Mouse (Mus musculus) cerebral cortex, adult 2 months (tissue): ENCODE data around the gene Mapk9.

Experiments
- WGBS: fragments of 180-500 bp; shearing (Covaris S2); methylation state at CpG from one replicate; pipeline ENCODE4 v1.1.7; 2018; 5-methylcytosine and 5-hydroxymethylcytosine counted together

The Mapk9 gene

DNA sequence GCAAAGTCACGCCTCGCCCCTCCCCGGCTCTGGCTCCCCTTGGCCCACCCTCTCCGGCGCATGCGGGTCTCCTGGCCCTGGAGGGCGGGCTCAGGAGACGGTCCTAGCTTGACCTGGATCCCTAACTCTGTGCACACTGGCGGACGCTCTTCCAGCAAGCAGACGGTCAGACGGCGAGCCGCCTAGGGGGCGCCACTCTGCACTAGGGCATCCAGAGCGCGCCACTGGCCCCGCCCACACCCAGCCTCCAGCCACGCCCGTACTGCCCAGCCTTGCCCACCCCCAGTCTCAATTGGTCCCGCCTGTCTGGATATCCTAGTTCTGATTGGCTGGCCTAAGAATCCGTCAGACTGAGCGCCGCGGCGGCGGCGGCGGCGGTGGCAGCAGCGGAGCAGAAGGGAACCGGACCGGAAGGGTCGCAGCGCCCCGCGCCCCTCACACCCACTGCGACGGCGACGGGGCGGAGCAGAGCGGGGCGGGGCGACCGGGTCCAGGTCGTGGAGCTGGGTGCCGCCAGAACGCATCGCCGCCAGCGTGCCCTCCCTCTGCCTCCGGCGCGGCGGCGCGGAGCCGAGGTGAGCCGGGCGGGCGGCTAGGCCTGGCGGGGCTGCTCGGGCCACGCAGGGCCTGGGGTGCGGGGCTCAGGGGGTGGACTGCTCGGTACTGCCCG, at the start of gene Mapk9:
Gene Mapk9, plus strand, starts transcription at position 351 of the 670 bp plus-strand sequence.
- WGBS: under 1% methylated on average over 54 of the region's 68 CpGs

DNA sequence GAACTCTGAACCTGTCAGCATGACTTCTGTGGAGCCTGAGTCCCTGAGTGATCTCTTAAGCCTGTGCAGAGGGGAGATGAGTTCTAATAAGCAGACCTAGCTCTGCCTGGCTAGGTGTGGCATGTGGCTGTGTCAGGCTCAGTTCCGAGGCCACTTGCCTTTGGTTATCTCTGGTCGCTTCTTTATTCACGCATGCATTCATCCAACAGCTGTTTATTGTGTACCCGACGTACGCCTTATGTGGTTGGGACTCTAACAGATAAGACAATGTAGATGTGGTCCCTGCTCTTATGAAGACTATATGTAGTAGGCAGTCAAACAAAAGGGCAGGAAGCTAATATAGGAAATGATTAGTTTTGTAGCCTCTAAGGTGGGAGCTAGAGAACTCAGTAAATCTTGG, 47.6 kb upstream of the Mapk9 start:
- WGBS: 93% methylated on average over 6 of the region's 6 CpGs

DNA sequence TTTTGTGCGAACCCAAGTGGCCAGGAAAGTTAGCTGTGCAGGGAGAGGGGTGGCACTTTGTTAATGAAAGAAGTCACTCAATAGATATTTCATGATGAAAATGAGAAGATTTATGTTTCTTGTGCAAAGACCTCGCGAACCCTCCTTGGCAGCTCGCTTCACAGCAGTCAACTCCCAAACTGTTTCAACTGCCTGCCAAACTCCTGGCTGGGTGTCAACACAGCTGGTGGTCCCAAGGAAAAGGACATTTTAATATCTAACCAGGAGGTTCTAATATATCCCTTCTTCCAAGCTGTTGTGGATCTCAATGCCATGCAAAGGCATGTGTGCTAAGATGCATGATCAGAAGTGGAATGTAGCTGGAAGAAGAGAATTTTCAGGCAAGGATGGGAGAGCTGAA, 45.0 kb upstream of the Mapk9 start:
- WGBS: 54% methylated on average over 4 of the region's 4 CpGs

DNA sequence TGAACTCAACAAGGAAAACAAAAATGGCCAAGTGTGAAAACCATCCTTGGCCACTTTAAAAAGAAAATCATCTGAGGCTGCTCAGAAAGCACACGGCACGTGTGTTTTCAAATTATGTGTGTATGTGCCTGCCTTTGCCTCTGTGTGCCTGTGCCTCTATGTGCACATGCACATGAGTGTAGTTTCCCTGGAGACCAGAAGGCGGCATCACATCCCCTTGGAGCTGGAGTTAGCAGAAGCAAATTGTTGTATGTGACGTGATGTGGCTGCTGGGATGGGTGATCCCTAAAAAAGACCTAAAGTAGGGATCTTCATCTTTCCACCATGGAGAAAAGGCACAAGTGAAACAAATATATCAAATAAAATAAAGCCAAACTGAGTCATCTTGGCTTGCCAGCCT, 42.8 kb upstream of the Mapk9 start:
- 91% methylated on average over 4 of the region's 4 CpGs for WGBS

DNA sequence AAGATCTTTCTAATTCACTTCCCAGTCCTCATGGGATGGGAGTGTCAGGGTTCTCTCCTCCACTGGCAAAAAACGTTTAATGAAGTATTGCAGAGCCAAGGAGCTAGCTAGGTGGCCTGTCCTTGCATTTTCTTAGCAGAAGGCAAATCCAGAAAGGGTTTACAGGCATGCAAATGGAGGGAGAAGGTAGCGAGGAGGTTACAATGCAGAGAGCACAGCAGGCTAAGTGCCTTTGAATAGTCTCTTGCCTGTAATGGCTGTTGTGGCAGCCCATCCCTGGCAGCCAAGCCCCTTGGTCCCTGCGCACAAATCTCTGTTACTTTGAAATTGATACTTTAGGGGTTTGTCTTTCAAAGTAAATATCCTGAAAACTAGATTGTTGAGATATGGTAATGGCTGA, 40.3 kb upstream of the Mapk9 start:
- WGBS: 61% methylated on average over 3 of the region's 3 CpGs

DNA sequence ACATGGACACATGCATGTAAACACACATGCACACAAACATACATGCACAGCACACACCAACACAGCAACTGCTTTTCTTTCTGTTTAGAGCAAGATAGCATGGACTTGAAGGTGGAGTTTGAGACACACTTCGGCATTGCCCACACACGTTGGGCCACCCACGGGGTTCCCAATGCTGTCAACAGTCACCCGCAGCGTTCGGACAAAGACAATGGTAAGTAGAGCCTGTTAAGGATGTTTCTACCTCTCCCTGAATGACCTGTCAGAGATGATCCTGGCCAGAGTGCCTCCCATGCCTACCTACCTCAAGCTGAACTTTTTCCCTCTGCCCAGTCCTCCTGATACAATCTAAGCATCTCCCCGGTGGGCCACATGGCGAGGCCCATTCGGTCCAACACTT, 37.6 kb upstream of the Mapk9 start:
- WGBS: 88% methylated on average over 9 of the region's 9 CpGs

DNA sequence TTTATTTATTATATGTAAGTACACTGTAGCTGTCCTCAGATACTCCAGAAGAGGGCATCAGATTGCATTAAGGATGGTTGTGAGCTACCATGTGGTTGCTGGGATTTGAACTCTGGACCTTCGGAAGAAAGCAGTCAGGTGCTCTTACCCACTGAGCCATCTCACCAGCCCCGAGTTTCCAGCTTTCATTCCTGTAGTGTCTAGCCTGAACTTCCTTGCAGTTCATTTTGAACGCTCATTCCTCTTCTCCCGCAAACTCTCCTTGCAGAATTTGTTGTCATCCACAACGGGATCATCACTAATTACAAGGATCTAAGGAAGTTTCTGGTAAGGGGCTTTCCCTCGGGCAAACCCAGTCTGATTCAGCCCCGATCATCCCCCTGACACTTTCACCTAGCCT, 35.9 kb upstream of the Mapk9 start:
- WGBS: 85% methylated on average over 7 of the region's 7 CpGs

DNA sequence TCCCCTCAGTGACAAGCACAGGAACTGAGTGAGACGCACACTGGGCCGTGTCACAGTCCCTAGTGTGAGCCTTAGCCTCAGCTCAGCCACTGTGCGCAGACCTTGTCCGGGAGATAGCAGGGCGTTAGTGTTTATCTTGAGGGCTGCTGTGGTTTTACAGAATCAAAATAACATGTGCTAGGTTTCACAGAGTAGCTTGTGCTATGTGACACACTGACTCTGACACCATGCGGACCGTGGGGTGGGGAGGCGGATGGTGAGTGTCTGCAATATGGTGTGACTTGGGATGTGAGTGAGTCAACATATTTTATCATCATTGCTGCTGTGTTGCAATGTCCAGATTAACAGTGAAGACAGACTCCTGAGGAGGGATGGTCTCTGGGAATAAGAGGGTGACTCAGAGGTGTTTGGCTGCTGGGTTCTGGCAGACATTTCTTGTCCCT, 35.4 kb upstream of the Mapk9 start:
- WGBS: 79% methylated on average over 8 of the region's 8 CpGs

DNA sequence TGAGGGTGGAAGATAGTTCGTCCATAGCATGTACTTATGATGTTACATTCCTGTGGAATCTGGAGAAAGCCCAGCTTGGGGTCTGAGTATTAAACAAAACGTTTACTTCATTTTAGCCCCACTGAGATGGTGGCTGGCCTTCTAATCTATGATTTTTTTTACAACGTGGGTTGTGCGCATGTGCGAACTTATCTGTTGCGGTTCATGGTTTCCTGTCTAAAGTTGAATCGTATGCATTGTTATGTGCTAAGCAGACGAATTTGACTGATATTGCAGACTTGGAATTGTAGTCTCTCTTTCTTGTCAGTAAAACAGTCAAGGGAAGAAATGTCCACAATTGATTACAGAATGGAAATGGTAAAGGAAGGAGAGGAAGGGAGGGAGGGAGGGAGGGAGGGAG, 34.7 kb upstream of the Mapk9 start:
- WGBS: 87% methylated on average over 8 of the region's 8 CpGs

DNA sequence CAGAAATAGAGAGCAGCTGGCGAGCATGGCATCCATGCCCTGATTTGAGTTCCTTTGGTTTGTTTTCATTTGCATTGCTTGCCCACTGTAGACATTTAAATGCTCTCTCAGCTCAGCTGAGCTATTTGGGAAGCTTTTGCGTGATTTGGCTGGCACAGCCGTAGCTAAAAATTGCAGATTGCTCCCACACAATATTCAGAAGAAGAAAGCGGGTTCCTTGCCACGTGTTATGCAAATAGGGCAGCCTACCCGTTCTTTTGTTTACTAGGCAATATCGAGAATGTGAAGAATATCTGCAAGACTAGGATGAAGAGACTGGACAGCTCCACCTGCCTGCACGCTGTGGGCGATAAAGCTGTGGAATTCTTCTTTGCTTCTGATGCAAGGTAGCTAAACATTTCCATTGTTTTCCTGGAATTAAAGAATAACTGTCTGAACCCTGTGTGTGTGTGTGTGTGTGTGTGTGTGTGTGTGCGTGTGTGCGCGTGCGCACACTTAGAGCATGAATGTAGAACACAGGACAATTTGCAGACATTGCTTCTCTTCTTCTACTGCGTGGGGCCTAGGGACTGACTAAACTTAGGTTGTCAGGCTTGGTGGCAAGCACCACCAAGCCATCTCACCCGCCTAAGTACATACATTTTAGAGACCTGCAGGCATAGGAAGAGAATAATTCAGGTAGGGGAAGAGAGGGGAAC, 27.5 kb upstream of the Mapk9 start:
- WGBS: 41% methylated on average over 15 of the region's 15 CpGs

DNA sequence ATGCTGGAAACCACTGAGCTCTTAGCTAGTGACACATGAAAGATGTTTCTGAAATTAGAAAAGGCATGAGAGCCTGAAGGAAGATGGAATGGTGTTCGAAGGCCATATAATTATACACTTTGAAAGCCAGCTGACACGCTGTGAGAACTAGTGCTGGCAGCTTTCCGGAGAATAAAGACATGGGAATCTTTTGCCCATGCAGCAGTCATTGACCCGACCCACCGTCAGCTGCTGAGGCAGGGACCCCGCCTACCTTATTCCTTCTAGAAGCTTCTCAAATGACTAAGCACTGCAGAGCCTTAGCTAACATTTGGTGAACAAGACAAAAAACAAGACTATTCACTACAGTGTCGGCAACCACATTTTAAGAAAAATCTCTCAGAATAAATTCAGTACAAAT, 26.9 kb upstream of the Mapk9 start:
- WGBS: 41% methylated on average over 7 of the region's 7 CpGs

DNA sequence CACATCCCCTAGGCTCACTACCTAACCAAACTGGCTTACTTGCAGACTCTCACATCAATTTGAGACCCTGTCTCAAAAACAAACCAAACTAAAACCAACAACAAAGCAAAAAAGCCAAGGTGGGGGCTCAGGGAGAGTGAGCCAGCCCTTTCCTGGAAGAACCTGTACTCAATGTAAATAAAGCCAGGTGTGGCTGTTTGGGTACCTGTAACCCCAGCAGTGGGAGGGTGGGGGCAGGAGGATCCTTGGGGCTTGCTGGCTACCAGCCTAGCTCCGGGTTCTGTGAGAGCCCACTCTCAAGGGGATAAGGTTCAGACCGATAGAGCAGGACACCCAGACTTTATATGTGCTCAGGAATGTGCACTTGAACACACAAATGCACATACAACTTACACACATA, 25.6 kb upstream of the Mapk9 start:
- WGBS: 90% methylated on average over 2 of the region's 2 CpGs

DNA sequence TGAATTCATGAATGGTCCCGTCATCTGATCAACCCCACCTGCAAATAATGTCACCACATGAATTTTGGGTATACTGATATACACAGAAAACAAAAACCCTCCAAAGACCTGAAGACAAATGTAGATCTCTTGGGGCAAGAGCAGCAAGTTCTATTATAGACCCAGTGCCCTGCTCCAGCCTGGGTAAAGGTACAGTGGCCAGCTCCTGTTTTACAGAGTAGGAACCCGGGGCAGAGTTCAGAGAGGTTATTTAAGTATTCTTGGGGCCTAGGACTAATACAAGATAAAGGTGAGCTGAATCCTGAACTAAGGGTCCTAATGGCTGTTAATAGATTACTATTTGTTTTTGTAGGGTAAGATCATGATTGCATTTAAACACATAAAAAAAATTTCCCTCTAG, 25.0 kb upstream of the Mapk9 start:
- WGBS: 96% methylated on average over 2 of the region's 2 CpGs

DNA sequence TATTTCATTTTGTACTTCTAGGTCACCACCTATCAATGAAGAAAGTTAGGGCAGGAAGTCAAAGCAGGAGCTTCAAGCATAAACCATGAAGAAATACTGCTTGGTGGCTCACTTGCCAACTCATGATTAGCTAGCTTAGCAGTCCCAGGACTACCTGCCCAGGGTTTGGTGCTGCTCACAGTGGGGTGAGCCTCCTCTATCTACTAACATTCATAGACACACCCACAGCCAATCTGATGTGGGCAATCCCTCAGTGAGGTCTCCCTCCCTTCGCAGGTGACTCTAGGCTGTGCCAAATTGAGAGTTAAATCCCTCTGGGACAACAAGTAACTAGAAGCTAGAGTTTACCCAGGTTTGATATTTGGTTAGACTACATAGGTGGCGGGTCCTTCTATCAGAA, 24.2 kb upstream of the Mapk9 start:
- 96% methylated on average over 2 of the region's 2 CpGs for whole genome bisulfite sequencing

DNA sequence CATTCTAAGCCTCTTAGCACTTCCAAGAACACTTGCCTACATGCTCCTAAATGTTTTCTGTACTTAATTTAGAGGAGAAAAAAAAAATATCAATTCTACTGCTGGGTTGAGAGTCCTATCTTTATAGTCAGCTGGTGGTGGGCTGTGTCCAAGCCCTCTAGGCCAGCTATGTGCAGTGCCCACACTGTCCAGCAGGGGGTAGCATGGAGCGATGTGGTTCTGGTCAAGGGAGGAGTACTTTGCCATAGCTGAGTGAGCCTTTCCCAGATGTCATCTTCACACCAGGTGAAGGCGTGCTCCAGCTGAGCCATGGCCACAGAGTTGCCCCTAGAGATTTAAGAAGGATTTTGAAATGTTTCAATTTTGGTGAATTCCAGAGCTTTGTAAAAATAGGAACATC, 21.7 kb upstream of the Mapk9 start:
- 57% methylated on average over 2 of the region's 2 CpGs for WGBS

DNA sequence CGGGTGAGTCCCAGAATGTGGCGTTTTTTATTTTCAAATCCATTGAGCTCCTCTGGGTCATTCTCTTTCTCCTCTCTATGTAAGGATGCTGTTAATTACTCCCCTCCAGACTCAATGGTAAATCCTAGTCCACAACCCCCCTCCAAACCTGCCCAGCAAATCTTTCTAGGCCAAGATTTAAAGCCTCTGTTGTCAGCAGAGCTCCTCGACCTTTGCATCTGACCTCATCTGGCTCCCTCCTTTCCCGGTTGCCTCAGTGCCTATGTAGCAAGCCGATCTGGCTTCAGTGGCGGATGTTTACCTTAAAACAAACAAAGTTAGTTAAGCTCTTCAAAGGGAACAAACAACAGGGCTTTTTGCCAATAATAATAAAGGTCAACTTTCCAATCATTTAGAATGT, 19.3 kb upstream of the Mapk9 start:
- 68% methylated on average over 6 of the region's 6 CpGs for WGBS

DNA sequence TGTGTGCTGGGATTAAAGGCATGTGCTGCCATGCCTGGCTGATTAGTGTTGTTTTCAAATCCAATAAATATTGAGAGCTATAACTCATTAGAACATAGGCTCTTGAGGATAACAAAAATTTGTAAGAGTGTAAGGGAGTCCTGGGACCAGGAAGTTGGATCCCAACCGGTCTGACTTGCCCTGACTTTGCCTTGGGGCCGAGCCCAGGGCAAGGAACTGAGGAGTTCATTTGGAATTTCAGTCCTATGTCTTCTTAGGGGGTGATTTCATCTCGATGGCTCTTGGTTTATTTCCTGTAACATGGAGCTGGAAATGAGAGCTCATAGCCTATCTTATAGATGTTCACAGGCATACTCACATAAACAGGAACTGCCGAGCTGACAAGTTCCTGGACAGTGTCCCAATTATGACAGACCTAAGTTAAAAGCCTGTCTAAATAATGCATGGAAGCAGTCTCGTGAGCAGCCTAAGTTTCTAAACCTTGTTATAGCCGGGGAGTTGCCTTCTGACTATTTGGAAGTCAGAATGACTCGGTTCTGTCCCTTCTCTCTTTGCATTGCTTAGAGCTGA, 17.3 kb upstream of the Mapk9 start:
- WGBS: 64% methylated on average over 7 of the region's 7 CpGs

DNA sequence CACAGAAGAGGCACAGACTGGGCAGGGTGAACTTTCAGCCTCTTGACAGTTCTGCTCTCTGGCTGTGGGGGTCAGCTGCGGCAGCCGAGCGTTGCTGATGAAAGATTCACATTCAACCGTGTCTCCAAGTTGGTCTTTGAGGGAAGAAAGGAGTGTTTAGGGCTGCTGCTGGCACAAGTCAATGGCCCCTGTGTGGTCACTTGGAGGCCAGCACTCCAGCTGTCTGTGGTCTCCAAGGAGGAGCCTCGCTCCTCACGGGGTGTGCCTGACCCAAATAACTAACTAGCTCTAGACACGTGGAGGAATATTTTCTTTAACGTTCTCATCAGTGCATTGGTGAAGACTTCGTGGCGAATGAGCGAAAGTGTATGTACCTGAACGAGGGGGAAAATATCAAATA, 14.6 kb upstream of the Mapk9 start:
- 76% methylated on average over 12 of the region's 12 CpGs for WGBS

DNA sequence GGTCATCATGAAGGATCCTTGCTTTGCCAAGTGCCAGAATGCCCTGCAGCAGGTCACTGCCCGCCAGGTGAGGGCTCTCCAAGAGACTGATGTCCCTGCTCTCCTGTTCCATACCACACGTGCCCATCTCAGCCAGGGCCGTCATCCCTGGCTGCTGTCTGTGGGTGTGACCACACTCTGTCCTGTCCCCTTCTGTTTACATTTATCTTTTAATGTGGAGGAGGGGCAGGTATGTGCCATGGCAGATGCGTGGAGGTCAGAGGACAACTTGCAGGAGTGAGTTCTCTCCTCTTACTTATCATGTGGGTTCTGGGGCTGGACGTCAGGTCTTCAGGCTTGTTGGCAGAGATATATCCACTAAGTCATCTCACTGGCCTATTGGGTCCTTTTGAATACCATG, 13.6 kb upstream of the Mapk9 start:
- WGBS: 91% methylated on average over 5 of the region's 5 CpGs

DNA sequence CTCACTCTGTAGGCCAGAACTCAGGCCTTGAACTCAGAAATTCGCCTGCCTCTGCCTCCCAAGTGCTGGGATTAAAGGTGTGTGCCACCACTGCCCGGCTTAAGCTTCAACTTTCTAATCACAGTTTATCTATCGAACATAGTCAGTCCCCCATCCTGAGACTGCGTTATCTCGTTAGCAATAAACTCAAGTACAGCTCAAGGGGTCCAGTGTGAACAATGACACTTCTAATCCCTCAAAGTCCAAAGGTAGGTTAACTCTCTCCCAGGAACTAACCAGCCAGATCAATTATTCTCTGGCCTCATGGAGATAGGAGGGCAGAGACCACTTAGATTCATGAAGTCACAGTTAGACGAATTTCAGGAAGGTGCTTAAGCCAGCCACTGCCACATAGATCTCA, 12.3 kb upstream of the Mapk9 start:
- WGBS: 92% methylated on average over 6 of the region's 6 CpGs

DNA sequence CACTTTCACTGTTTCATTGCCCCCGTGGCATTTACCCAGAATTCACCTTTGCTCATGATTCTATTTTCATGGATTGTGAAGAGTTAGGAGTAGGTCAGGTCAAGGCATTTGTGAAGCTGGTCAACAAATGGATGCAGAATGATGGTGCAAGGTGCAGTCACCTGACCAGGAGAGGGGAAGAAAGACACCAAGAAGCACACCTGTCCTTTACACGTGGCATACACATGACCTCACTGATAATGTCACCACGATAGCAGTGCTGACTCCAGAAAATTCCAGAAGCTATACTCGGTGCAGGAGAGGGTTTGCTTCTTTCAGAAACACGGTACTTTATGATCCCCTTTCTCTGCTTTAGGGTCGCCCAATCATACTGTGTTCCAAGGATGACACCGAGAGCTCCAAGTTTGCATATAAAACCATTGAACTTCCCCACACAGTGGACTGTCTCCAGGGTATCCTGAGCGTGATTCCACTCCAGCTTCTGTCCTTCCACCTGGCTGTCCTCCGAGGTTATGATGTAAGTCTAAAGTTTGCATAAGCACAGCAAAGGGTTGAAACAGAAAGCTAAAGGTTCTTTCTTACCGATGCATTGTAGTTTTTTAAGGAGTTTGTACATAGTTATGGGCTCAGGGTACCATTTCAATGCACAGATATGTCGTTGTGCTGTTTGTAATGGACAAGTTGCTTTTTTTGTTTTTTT, 11.1 kb upstream of the Mapk9 start:
- WGBS: 96% methylated on average over 11 of the region's 11 CpGs

DNA sequence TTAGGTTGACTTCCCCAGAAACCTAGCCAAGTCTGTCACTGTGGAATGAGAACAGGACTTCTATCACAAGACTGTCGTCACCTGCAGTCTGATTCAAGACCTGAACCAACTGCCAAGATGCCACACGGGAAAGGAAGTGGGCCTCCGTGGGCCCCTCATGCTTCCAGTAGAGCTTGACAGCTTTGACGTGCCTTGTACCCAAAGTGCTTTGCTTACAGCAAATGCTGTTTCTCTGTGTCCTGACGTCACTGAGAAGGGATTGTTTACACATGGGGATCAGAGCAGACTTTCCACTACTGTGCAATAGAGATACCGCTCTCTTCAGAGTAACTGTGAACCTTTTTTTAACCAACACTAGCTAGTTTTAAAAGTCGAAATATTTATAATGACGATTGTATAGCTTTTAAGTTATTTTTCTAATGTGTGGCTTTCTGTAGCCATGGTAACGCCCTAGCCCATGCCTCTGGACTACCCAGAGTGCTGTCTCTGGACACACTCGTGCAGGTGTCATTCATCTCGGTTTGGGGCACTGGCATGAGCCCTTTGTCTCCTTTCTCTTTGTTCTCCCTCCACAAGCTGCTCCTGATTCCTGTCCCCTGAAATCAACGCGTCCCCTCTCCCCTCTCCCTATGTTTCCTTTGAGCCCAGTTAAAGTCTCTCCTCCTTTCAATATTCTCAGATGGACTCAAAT, 8.7 kb upstream of the Mapk9 start:
- 50% methylated on average over 13 of the region's 13 CpGs for WGBS
